Mouse (Mus musculus) kidney, embryonic 15.5 days (tissue): ENCODE measurements at regions not wholly inside any gene's neighbourhood (a gene's known extent, or its start where the extent isn't known, plus 50 kb on each side); places are given as distances from the start of the nearest gene placed in this dataset.
A peak's percentile ranks its signal among the peaks of the same experiment; 100 is the strongest.

Experiments used
- ATAC-seq: fragments of 200-750 bp; cut with Nextera tagmentation; replicated peaks from 2 replicates; pipeline ENCODE4 v1.8.0; 2017; ENCODE audit warnings: moderate TSS enrichment; ENCODE audit not compliant: low FRiP score
- H3K27ac ChIP-seq: fragments of 300-500 bp; sonication (generic); 2 replicates; pipeline ENCODE4 v1.5.1; 2015; ENCODE audit warnings: mild to moderate bottlenecking, inconsistent platforms
- H3K27me3 ChIP-seq: fragments of 300-500 bp; sonication (generic); 2 replicates; pipeline ENCODE4 v1.6.1; 2015; ENCODE audit warnings: inconsistent platforms
- H3K36me3 ChIP-seq: fragments of 300-500 bp; sonication (generic); 2 replicates; pipeline ENCODE4 v1.6.1; 2015; ENCODE audit warnings: inconsistent platforms
- H3K4me1 ChIP-seq: fragments of 300-500 bp; sonication (generic); 2 replicates; pipeline ENCODE4 v1.6.1; 2015; ENCODE audit warnings: inconsistent platforms
- H3K4me2 ChIP-seq: fragments of 300-500 bp; sonication (generic); 2 replicates; pipeline ENCODE4 v1.6.1; 2015; ENCODE audit warnings: moderate library complexity, mild to moderate bottlenecking, inconsistent platforms
- H3K4me3 ChIP-seq: fragments of 300-500 bp; sonication (generic); replicated peaks from 2 replicates; pipeline ENCODE4 v1.5.1; 2015; ENCODE audit warnings: mild to moderate bottlenecking, inconsistent platforms
- H3K9ac ChIP-seq: fragments of 300-500 bp; sonication (generic); 2 replicates; pipeline ENCODE4 v1.6.1; 2015; ENCODE audit warnings: mild to moderate bottlenecking, inconsistent platforms
- H3K9me3 ChIP-seq: fragments of 300-500 bp; sonication (generic); replicated peaks from 2 replicates; pipeline ENCODE4 v1.6.1; 2016; ENCODE audit warnings: inconsistent platforms
- WGBS: fragments of 180-500 bp; shearing (Covaris S2); methylation state at CpG from one replicate; pipeline ENCODE4 v1.1.7; 2015; ENCODE audit warnings: mixed read lengths; 5-methylcytosine and 5-hydroxymethylcytosine counted together

DNA sequence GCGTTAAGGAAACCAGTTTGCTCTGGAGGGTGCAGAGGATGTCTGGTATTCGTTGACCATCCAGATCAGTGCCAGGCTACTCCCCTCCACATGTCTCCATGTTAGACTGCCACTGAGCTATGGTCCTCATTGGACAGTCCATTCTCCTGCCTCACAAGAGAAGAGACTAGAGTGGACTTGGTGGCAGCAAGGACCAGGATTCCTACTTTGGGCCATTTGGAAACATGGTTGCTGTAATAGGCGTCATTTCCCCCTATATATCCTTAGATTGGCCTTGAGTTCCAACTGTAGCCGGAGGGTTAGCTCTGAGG, 72.6 kb downstream of the Rpusd4 start:
- no peak overlapping the region for H3K4me2 ChIP-seq
- H3K9me3 ChIP-seq, result no peaks in the 10 kb centered on the region
- ATAC-seq, result no peak
- WGBS, result 81% methylated on average over 4 of the region's 4 CpGs
- H3K9ac ChIP-seq, result no peak overlapping the region
- H3K27ac ChIP-seq, result no peak overlapping the region
- no peaks in the 10 kb centered on the region for H3K27me3 ChIP-seq
- peaks cover 34% of the 10 kb centered on the region for H3K4me1 ChIP-seq
- no peak overlapping the region for H3K4me3 ChIP-seq
- H3K36me3 ChIP-seq, result no peaks in the 10 kb centered on the region

DNA sequence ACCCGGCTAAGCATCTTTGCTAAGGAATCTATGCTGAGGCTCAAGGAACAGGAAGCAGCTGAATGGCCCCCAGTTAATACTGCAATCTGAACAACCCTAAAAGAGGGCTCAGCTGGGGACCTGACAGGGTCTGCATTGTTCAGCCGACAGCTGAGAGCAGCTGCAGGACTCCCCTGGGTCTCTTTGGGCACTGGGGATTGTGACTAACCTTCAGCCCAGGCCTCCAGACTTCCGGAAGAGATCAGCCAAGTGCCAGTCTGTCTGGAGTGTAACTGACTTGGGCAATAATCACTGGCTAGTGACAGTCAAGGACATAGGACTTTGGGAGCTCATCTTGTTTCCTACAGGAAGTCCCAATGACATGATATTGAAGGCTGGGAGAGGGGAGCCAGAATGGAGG, 73.1 kb downstream of the Rpusd4 start:
- Histone ChIP-seq H3K4me1 (peaks cover 28% of the 10 kb centered on the region), H3K4me2 (no peak overlapping the region), H3K4me3 (no peak overlapping the region), H3K36me3 (no peaks in the 10 kb centered on the region), H3K9me3 (no peaks in the 10 kb centered on the region), H3K27ac (no peak overlapping the region), H3K9ac (no peak overlapping the region), H3K27me3 (no peaks in the 10 kb centered on the region)
- 25% methylated on average over 3 of the region's 3 CpGs for WGBS
- no peak for ATAC-seq

DNA sequence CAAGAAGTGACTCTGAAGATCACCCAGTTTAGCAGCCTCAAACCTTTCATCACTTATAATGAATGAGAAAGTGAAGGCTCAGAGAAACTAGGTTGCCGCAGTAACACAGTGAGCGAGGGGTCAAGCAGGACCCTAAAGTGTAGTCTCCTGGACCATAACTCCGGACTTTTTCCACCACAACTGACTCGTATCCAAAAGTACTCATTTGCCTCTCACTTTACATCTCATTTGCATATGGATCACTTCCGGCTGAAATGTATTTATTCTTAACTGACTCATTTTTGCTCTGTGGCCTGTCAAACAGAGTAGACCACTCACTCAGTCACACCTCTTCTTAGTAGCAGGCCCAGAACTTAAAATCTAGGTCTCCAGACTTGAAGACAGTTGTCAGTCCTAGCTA, 73.7 kb downstream of the Rpusd4 start:
- Histone ChIP-seq H3K4me1 (peaks cover 25% of the 10 kb centered on the region), H3K27ac (no peak overlapping the region), H3K27me3 (no peaks in the 10 kb centered on the region), H3K9ac (no peak overlapping the region), H3K4me3 (no peak overlapping the region), H3K9me3 (no peaks in the 10 kb centered on the region), H3K4me2 (no peak overlapping the region), H3K36me3 (no peaks in the 10 kb centered on the region)
- 85% methylated on average over 5 of the region's 5 CpGs for WGBS
- no peak for ATAC-seq

DNA sequence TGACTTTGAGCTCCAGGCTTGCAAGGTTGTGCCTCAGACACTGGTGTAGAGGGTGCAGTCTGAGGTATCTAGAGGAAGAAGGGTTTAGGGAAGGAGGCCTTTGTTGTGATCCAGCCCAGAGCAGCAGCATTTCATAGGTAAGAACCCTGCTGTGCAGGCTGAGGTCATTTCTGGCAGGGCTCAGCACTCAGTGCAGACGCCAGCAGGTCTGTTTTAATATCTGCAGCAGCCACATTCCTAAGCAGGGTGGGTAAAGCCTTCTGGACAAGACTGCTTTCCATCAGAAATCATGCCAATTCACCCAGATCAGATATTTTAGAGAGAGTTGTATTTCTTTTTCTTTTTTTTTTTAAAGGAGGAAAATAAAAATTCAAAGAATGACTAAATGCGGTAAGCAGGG, 74.8 kb downstream of the Rpusd4 start:
- peaks cover 23% of the 10 kb centered on the region; the same call in 1 of the 2 replicates for H3K4me1 ChIP-seq
- no peaks in the 10 kb centered on the region for H3K27me3 ChIP-seq
- no peak overlapping the region for H3K4me2 ChIP-seq
- peak overlapping the region; percentile 55 for H3K27ac ChIP-seq
- 57% methylated on average over 2 of the region's 2 CpGs for WGBS
- H3K9ac ChIP-seq, result no peak overlapping the region
- H3K9me3 ChIP-seq, result no peaks in the 10 kb centered on the region
- ATAC-seq, result peak; percentile 48; the same call in 1 of the 2 replicates
- H3K4me3 ChIP-seq, result no peak overlapping the region
- no peaks in the 10 kb centered on the region for H3K36me3 ChIP-seq

DNA sequence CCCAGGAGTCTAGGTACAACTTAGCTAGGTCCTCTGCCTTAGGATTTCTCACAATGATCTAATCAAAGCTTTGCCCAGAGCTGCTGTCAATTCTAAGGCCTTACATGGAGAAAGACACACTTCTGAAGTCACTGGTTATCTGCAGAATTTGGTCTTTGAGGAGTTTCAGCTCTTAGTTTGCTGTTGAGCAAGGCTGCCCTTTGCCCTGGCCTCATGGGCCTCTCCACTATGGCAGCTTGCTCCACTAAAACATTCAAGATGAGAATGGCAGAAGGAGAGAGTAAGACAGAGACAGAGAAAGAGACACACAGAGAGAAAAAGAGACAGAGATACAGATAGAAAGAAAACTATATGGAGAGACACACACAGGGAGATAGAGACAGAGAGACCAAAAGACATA, 75.7 kb downstream of the Rpusd4 start:
- no peak overlapping the region for H3K4me3 ChIP-seq
- no peak overlapping the region for H3K9ac ChIP-seq
- H3K4me1 ChIP-seq, result peaks cover 23% of the 10 kb centered on the region; the same call in 1 of the 2 replicates
- no peak for ATAC-seq
- H3K27me3 ChIP-seq, result no peaks in the 10 kb centered on the region
- H3K36me3 ChIP-seq, result no peaks in the 10 kb centered on the region
- no peak overlapping the region for H3K4me2 ChIP-seq
- H3K27ac ChIP-seq, result 0 out of 2 replicates have a peak overlapping the region, but pooled peaks have one; percentile 55
- no peaks in the 10 kb centered on the region for H3K9me3 ChIP-seq

DNA sequence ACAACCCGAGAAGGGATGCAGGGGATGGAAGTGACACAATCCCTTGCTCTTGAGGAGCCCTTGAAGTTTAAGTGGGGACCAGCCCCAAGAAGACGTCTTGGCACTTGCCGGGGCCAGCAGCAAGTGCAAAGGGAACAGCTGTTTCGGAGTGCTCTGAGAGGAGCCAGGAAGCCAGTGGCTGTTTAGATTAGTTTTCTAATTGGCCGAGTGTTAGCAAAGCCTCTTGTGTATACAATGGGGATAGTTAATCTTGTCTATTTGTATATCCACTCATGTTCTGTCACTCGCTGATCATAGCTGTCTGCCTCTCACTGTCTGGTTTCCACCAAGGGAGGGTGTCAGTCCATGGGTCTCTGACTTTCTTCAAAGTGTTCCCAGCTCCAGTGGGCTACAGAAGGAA, 76.6 kb upstream of the Cdon start:
- peaks cover 20% of the 10 kb centered on the region; the same call in 1 of the 2 replicates for H3K4me1 ChIP-seq
- no peaks in the 10 kb centered on the region for H3K9me3 ChIP-seq
- H3K9ac ChIP-seq, result no peak overlapping the region
- H3K27ac ChIP-seq, result no peak overlapping the region
- H3K36me3 ChIP-seq, result no peaks in the 10 kb centered on the region
- no peak overlapping the region for H3K4me3 ChIP-seq
- 36% methylated on average over 6 of the region's 6 CpGs for WGBS
- no peak for ATAC-seq
- no peak overlapping the region for H3K4me2 ChIP-seq
- H3K27me3 ChIP-seq, result no peaks in the 10 kb centered on the region

DNA sequence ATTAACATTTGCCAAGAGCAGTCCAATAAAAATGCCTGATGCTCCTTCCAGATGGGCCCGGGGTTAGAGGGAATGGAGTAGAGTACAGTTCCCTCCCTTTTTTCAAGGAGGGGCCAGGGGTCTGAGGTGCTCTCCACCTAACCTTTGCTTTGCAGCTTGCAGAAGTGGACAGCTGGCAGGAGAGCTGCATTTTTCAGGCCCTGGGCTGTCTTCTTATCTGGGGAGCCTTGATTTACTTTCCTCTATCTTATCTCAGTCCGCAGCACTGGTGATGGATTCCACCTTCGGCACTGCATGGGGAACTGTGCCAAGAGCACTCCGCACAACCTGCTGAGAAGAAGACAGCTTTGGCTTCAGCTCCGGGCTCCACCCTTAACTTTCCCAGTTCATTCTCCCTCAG, 74.5 kb upstream of the Cdon start:
- peaks cover 9% of the 10 kb centered on the region; the same call in 1 of the 2 replicates for H3K4me1 ChIP-seq
- H3K4me3 ChIP-seq, result no peak overlapping the region
- no peak overlapping the region for H3K9ac ChIP-seq
- no peaks in the 10 kb centered on the region for H3K9me3 ChIP-seq
- no peak overlapping the region for H3K4me2 ChIP-seq
- H3K27me3 ChIP-seq, result no peaks in the 10 kb centered on the region
- H3K36me3 ChIP-seq, result no peaks in the 10 kb centered on the region
- peak; percentile 70; the same call in 1 of the 2 replicates for ATAC-seq
- no peak overlapping the region for H3K27ac ChIP-seq
- 35% methylated on average over 5 of the region's 5 CpGs for WGBS

DNA sequence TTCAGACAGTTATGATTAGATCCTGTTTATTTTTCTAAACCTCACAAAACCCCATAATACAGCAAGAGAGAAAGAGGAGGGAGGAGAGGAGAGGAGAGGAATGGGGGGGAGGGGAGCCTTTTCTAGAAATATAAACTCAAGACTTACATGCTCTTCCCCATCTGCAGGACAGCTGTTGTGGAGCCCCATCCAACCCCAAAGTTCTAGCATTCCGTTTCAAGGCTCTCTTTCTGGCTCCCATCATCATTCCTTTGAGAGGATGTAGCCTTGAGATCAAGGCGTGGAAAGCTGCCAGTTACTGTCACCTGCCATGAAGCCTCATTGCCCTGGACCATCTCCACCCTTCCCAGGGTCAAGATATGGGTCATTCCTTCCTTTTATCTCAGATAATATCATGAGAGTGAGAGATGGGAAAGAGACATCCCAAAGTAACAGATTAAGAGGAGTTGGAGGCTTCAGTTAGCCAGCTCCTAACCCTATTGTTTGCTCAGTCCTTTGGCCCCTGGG, 70.8 kb upstream of the Cdon start:
- no peak for ATAC-seq
- H3K4me1 ChIP-seq, result peaks cover 11% of the 10 kb centered on the region; the same call in 1 of the 2 replicates
- no peak overlapping the region for H3K9ac ChIP-seq
- no peaks in the 10 kb centered on the region for H3K27me3 ChIP-seq
- no peaks in the 10 kb centered on the region for H3K9me3 ChIP-seq
- no peak overlapping the region for H3K27ac ChIP-seq
- 69% methylated on average over 2 of the region's 2 CpGs for WGBS
- no peak overlapping the region for H3K4me3 ChIP-seq
- H3K4me2 ChIP-seq, result no peak overlapping the region
- H3K36me3 ChIP-seq, result no peaks in the 10 kb centered on the region

DNA sequence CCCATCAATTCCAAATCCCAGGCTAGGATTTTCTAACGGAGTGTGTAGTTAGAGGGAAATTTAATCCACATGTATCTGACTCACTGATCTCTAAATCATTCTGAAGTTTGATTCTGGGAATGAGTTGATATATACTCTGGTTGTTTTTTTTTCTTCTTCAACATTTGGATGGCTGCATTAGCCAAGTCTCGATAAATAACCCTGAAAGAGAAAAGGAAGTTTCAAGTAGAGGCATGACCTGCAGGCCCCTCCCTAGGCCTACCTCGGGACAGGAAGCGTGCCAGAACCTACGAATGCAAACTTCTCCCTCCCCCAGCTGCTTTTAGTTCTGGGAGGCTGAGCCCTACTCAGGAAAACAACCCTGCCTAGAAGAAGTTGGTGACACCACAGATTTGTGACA, 69.4 kb upstream of the Cdon start:
- Histone ChIP-seq H3K36me3 (no peaks in the 10 kb centered on the region), H3K27me3 (no peaks in the 10 kb centered on the region), H3K4me3 (no peak overlapping the region), H3K4me1 (peaks cover 7% of the 10 kb centered on the region; the same call in 1 of the 2 replicates), H3K27ac (no peak overlapping the region), H3K9ac (no peak overlapping the region), H3K4me2 (no peak overlapping the region), H3K9me3 (no peaks in the 10 kb centered on the region)
- no peak for ATAC-seq
- 25% methylated on average over 5 of the region's 5 CpGs for WGBS

DNA sequence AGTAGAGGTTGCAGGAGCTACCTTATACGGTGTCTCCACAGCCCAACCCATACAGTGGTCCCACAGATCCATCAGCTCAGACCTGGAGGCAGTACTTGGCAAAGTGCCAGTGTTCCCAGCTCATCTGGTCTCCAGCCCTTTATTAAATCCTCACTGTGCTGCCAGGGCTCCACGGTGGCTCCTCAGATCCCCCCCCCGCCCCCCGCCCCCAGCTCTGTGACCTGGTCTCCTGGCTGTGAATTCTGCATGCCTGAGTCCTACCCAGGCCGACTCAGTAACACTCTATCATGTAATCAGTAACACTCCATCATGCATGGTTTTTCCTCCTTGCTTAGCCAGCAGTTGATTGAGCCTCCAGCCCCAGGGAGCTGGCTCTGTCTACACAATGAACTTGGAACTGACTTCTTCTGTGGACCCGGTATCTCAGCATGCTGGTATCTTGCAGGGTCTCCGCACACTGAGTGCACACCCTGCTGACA, 66.2 kb upstream of the Cdon start:
- Histone ChIP-seq H3K36me3 (no peaks in the 10 kb centered on the region), H3K4me2 (no peak overlapping the region)

DNA sequence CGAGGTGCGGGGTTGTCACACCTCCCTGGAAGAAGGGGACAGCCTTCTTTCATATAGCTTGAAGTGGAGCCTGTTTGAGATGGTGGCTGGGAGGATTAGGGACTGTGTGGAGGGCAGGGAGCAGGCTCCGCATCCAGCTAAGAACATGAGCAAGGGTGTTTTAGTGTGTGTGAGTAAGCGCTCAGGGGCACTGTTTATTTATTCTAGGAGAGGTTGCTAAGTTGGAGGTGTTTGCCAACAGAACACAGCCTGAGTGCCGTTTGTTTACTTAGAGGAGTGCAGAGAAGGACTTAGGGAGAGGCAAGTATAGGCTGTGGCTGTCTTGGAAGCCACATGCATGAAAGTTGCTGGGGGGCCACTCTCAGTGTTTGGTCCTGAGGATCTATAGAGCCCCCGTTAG, 61.2 kb upstream of the Cdon start:
- Histone ChIP-seq H3K4me3 (no peak overlapping the region), H3K9me3 (no peaks in the 10 kb centered on the region), H3K36me3 (no peaks in the 10 kb centered on the region), H3K9ac (no peak overlapping the region), H3K4me2 (no peak overlapping the region), H3K4me1 (peaks cover 27% of the 10 kb centered on the region), H3K27ac (peak overlapping the region; percentile 51), H3K27me3 (0 out of 2 replicates have a peak, but pooled peaks cover 2% of the 10 kb centered on the region)
- ATAC-seq, result 0 out of 2 replicates have a peak, but pooled peaks have one; percentile 11
- WGBS, result 40% methylated on average over 6 of the region's 6 CpGs

More for the DNA sequence above, 66.2 kb upstream of the Cdon start:
- Histone ChIP-seq H3K9me3 (no peaks in the 10 kb centered on the region), H3K9ac (no peak overlapping the region), H3K4me1 (peaks cover 10% of the 10 kb centered on the region), H3K27me3 (0 out of 2 replicates have a peak, but pooled peaks cover 2% of the 10 kb centered on the region), H3K4me3 (no peak overlapping the region), H3K27ac (0 out of 2 replicates have a peak overlapping the region, but pooled peaks have one; percentile 42)
- WGBS, result 60% methylated on average over 7 of the region's 7 CpGs
- 0 out of 2 replicates have a peak, but pooled peaks have one; percentile 52 for ATAC-seq

DNA sequence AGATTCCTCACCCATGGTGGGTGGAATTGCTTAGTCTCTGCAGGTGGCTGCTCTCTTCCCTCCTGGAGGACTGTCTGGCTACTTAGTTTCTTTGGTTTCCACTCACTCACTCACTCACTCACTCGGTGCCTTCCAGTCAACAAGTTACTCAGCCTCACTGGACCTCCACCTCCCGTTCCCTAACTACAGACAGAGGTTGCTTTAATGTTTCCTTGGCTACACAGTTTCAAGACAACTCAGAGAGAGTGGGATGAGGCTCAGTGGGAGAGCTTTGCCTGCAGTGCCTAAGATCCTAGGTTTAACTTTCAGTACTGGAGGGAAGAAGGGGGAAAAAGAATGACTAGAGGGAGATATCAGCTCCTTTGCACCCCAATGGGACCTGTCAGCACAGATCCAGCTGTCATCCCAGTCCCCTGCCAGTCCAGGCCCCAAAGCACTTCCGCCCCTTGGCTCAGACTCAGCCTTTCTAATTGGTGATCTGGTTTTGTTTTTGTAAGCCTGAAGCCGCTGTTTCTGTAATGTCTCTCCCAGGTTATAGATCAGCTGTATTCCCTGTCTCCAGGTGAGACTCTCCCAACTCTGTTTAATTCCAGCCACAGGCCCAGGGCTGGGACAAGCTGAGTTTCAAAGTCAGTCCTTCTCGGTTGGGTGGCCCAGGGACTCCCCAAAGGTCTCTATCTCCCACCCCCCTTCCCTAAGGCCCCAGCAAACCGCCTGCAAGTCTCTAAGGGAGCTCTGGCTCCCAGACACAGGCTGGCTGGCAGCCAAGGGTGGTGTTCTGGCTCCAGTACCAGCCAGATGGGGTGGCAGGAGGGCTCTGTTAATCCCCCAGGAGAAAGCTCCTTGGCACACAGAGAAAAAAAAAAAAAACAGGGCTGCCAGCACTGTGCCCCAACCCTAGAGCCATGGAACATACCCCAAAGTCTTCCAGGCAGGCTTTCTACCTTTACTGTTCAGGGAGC, 60.5 kb upstream of the Cdon start:
- Histone ChIP-seq H3K27ac (peak overlapping the region; percentile 51), H3K27me3 (0 out of 2 replicates have a peak, but pooled peaks cover 2% of the 10 kb centered on the region), H3K9me3 (no peaks in the 10 kb centered on the region), H3K36me3 (no peaks in the 10 kb centered on the region), H3K4me3 (no peak overlapping the region), H3K4me2 (no peak overlapping the region), H3K9ac (no peak overlapping the region), H3K4me1 (peaks cover 26% of the 10 kb centered on the region)
- ATAC-seq, result peak; percentile 33; the same call in 1 of the 2 replicates
- 26% methylated on average over 6 of the region's 6 CpGs for WGBS
